Mouse (Mus musculus) E14TG2a.4 (cell line): ENCODE measurements around the gene Ttc16.

ENCODE experiments used
- CTCF ChIP-seq: conservative IDR thresholded peaks from 2 replicates; pipeline ENCODE4 v1.5.1; 2014; ENCODE audit warnings: low read length
- NANOG ChIP-seq: IDR thresholded peaks from 2 replicates; pipeline ENCODE4 v1.6.1; 2014; ENCODE audit warnings: borderline replicate concordance, low read length, mixed read lengths

GRCm38 (mm10) chr2:32768661-32769285, 6.7 kb downstream of the Ttc16 start:
- TF ChIP-seq CTCF (no peak), NANOG (no peak)
